ENCODE assay signal across 15 mouse cellular contexts in genomic region chr7:105356064-105356463, GRCm38 (mm10). TPM values are rescaled to one million over a fixed set of nuclear protein-coding genes. Genes with fewer than 3 reads are reported as not detected.
"Had no signal": no experiment of that assay in that cellular context is flagged by ENCODE, and none has a peak within 500 bp of the region (broad histone marks: within the 10 kb centered on the region; RNA-seq: fewer than 3 reads in every experiment).

No protein-coding gene starts in this region.

RNA-seq across cellular contexts. Expression of gene Olfr692, which starts 12.0 kb away (rescaled TPM):
- polyA plus RNA-seq: intestine, embryonic 16.5 days; kidney, embryonic 16.5 days; large intestine, adult 2 months; limb, embryonic 10.5 days; limb, embryonic 13.5 days; liver, embryonic 13.5 days; lung, adult 2 months; lung, embryonic 16.5 days; midbrain, embryonic 15.5 days; myocyte; small intestine, adult 2 months; spleen, adult 2 months; stomach, embryonic 16.5 days; testis, adult 2 months; urinary bladder, adult 2 months had no signal

RNA-seq across cellular contexts. Expression of gene Olfr691, which starts 14.0 kb away (rescaled TPM):
- polyA plus RNA-seq: intestine, embryonic 16.5 days; kidney, embryonic 16.5 days; large intestine, adult 2 months; limb, embryonic 13.5 days; liver, embryonic 13.5 days; lung, adult 2 months; lung, embryonic 16.5 days; myocyte; small intestine, adult 2 months; spleen, adult 2 months; stomach, embryonic 16.5 days had no signal

RNA-seq across cellular contexts. Expression of gene Gm5901, which starts 18.8 kb away (rescaled TPM):
- polyA plus RNA-seq: intestine, embryonic 16.5 days; kidney, embryonic 16.5 days; large intestine, adult 2 months; limb, embryonic 10.5 days; limb, embryonic 13.5 days; liver, embryonic 13.5 days; lung, adult 2 months; lung, embryonic 16.5 days; midbrain, embryonic 15.5 days; myocyte; small intestine, adult 2 months; spleen, adult 2 months; stomach, embryonic 16.5 days; urinary bladder, adult 2 months had no signal

RNA-seq across cellular contexts. Expression of gene Olfr690, which starts 22.2 kb away (rescaled TPM):
- polyA plus RNA-seq: intestine, embryonic 16.5 days; kidney, embryonic 16.5 days; large intestine, adult 2 months; limb, embryonic 10.5 days; limb, embryonic 13.5 days; liver, embryonic 13.5 days; lung, adult 2 months; lung, embryonic 16.5 days; midbrain, embryonic 15.5 days; myocyte; small intestine, adult 2 months; spleen, adult 2 months; stomach, embryonic 16.5 days; urinary bladder, adult 2 months had no signal
